Mouse (Mus musculus) adipocyte (in vitro differentiated cells): ENCODE measurements around the gene Zfp148.
"Not testable (repeated sequence)": the region's sequence is repeated elsewhere in the genome, so short reads cannot be mapped to it uniquely, and the experiment has no call there.

Experiments used
- DNase-seq: peaks from one replicate; pipeline ENCODE4 v3.0.0-alpha.2; 2016; ENCODE audit warnings: low spot score

Zfp148 gene

DNA sequence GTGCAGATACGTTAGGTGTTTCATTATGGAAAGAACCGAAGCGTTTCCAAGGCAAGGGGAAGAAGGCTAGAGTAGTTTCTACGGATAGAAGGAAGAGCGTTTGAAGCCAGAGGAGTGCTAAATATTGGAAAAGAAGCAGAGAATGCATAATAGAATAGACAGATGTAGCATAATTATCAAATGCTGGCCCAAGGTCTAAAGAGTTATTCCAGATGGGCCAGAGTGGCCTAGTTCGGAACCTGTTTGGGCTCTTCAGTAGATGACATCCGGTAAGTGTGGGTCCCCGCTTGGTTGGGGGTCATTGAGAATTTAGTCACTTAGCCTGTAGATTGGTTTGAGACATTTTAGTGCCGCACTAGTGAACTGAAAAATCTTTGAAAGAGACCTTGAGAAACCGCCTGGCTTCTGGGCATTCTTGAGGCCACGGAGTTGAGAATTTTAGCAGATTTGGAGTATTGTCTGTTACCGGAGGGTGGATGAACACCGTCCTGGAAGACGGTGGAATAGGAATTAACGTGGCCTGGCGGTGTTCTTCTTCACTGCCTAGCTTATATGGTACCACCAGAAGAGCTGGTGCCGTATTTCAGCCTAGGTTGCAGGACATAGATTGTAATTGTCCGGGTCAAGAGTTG is 1.1 kb downstream of the Zfp148 start:
- peak; percentile 59 for DNase-seq

DNA sequence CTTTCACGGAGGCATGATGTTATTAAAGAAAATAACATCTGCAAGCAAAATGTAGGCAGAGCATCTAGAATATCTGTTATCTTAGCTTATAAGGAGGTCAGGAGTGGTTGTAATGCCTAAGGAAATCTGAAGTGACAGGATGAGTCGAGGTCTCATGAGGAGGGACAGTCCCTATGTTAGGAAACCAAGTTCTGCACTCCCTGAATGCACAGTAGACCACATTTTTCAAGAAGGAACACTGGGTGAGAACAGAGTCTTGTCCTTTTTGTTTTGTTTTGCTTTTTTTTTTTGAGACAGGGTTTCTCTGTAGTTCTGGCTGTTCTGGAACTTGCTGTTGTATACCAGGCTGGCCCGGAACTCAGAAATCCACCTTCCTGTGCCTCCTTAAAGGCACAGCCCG is 1.7 kb downstream of the Zfp148 start:
- DNase-seq = peak; percentile 45

DNA sequence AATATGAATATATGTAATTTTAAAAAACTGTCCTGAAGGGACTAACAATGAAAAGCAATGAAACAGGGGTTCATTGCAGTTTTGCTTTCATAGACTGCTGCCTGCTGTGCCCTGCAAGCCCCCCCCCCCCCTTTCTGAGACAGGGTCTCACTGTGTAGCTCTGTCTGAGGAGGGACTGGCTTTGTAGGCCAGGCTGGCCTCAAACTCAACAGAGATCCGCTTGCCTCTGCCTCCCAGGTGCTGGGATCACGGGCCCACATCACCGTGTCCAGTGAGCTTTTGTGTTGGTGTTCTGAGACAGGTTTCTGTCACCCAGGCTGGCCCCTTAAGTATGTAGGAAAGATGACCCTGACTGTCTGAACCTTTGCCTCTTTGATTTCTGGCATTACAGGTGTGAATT is 2.9 kb downstream of the Zfp148 start:
- DNase-seq = no peak

DNA sequence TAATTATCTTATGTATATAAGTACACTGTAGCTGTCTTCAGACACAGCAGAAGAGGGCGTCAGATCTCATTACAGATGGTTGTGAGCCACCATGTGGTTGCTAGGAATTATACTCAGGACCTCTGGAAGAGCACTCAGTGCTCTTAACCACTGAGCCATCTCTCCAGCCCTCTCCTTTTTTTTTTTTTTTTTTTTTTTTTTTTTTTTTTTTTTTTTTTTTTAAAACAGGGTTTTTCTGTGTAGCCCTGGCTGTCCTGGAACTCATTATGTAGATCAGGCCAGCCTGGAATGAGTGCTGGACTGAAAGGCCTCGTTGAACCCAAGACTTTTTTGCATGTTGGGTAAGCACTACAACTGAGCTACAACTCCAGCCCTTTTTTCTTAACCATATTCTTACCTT is 3.4 kb downstream of the Zfp148 start:
- not testable (repeated sequence) for DNase-seq

DNA sequence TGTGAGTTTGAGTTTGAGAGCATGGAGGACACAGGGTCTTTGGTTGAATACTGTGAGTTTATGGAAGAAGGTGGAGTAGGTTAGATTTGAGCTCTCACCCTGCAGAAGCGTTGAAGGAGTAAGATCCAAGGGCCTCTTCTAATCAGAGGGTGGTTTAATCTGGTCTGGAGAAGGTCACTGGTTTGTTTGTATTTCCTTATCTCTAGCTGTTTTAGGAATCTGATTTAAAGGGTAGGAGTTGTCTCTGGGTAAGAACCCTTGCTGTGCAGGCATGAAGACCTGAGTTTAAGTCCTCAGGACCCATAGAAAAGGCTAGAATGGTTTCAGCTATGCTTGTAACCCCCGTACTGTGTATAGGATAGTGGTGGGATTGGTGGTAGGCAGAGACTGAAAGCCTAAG is 6.4 kb downstream of the Zfp148 start:
- DNase-seq = no peak

DNA sequence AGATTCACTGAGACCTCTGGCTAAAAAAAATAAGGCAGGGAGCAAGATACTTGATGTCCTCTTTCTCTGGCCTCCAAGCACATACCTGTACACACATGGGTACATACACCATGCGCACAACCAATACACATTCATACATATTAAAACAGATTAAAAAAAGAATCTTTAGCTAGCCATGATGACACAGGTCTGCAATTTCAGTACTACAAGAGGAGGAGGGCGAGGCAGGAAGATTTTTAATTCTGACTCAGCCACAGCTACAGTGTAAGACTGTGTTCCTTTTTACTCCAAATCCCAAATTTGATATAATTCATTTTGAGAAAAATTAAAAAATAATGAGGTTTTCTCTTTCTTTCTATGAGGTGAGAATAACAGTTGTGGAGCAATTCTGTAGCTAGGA is 6.8 kb downstream of the Zfp148 start:
- no peak for DNase-seq

DNA sequence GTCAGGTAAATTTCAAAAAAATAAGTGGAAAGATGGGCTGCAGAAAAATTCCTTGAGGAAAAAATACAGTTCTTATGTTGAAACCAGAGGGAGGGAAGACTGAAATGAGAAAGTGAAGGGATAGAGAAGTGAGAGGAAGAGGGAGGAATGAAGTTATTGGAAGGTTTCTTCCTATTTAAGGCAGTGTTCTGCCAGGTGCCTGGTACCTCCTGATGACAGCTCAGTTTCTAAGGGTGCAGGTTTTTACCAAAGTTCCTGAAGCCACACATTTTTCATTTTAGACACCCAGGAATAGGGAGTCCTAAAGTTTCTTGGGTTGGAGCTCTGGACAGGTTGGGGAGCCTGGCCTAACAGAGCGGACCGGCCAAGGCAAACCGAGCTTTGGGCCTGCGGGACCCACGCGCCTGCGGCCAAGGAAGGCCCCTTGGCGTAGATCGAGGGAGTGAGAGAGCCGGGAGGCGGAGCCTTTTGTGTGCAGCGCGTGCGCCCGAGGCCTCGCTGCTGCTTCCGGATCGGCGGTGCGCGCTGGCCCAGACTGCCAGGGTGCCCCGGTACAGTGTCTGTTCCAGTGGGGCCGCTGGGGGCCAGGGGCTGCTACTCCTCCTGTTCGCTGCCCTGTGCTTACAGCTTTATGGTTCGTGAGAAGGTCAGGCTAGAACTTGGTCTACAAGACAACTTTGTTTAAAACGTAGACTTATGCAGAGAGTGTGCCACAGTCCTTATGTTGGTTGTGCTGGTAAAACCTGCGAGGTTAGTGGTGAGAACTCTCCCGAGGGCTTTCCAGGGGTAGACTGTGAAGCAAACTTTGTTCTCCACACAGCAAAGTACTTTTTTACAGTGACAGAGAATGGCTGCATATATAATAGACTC is 19.5 kb downstream of the Zfp148 start:
- DNase-seq = peak; percentile 81

DNA sequence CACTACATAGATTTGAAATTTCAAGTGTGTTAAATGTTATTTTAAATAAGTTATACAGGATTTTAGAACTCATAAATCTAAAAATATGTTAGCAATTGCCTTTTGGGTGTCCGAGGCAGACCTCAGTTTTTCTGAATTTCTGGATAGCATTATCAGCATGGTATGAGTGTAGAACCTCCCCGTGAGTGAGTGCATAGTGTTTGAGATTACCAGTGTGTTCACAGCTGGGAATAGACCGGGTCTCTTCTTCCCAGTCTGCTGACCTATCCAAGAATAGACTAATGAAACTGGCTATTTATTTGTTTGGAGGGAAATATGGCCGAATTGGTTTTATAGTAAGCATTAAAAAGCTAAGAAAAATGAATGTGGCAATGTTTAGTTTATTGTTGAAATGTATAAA is 20.3 kb downstream of the Zfp148 start:
- DNase-seq = no peak

DNA sequence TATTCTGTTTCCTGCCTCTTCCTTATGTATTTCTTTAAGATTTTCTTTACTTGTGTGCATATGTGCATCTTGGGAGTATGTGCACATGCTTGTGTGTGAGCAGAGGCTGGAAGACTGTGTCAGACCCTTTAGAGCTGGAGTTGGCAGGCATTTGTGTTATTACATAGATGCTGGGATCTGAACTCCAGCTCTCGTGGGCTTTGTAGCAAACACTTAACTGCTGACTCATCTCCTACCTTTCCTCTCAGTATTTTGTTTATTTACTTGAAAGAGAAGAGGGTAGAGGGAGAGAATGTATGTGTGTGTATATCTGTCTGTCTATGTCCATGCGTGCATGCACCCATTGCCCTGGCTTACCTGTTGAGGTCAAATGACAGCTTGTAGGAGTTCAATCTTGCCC is 22.6 kb downstream of the Zfp148 start:
- no peak for DNase-seq

DNA sequence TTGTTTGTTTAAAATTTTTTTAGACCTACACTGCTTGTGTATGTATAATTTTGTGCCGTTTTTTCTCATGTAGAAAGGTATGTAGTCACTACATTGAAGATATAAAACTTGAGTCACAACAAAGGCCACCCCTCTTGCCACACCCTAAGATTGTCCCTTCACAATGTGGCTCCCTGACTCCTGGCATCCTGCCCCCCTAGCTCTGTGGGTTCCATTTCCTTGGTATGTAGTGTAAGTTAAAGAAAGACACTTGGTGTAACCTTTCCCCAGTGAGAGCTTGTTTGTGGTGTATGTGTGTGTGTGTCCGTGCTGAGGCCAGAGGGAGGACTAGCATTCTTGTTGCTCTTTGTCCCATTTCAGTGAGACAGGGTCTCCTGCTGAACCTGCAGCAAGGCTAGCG is 23.4 kb downstream of the Zfp148 start:
- DNase-seq = no peak

DNA sequence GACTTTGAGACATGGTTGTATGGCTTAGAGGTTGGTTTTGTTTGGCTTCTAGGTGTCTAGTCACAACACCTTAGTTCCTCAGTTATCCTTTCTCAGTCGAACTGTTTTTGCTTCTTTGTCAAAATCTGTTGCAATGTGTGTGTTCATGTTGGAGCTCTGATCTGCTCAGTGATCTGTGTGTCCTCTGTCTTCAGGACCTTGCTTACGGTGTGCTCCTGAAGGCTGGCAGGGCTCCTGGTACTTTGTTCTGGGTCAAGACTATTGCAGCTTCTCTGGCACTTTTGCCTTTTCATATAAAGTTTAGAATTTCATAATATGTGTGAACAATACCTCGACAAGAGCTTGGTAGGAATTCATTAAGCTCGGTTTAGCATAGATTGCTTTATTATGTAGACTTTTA is 24.9 kb downstream of the Zfp148 start:
- no peak for DNase-seq

DNA sequence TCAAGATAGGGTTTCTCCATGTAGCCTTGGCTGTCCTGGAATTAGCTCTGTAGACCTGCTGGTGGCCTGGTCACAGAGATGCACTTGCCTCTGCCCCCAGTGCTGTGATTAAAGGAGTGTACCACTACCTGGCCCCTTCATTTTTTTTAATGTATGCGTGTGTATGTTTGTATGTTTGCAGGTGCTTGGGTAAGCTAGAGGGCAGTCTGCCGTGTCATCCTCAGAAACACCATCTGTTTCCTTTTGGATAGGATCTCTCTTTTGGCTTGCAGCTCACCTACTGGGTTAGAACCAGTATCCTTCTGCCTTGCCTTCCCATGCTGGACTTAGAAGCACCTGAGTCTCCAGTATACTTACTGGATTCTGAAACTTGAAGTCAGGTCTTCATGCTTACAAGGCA is 29.5 kb downstream of the Zfp148 start:
- DNase-seq = no peak

DNA sequence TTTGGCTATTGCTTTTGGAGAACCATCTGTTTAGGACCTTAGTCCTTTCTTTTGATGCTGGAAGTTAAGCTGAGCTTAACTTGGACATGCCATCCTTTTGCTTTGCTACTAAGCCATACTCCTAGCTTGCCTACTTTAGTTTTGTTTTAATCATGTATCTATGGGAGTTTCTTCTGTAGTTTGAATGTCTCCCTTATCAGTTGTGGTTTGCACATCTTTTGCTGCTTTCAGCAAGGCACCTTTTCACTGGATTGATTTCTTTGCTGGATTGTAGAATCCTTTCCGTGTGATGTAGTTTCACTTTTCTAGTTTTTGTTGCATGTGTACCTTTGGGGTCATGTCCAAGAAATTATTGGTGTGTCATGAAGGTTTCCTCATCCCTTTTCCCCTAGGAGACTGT is 30.0 kb downstream of the Zfp148 start:
- DNase-seq = no peak

DNA sequence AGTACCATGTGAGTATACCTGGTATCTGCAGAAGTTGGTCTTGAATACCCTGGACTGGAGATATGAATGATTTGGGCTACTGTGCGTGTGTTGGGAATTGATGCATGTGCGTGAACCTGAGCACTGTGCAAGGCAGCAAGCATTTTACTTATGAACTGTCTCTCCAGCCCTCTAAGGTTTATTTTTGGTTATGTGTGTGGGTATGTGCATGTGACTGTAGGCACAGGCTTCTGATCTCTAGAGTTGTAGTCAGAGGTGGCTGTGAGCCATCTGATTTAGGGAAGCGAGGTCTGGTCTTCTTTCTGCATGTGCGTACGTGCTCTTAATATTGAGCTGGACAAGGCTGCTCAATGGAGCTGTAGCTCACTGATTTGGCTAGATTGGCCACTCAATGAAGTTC is 33.6 kb downstream of the Zfp148 start:
- no peak for DNase-seq

DNA sequence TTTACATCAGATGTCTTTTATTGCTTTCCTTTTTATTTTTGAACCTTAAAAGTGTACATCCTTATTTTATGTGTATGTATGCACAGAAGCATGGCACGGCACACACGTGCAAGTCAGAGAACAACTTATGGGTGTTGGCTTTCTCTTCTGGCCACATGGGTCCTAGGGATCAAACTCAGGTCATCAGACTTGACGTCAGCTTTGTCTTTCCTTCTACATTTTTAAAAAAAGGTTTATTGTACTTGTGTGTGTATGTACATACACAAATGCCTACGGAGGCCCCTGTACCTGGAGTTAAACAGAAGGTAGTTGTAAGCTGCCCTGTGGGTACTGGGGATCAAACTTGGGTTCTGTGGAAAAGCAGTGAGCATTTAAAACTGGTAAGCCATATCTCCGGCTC is 35.0 kb downstream of the Zfp148 start:
- DNase-seq = no peak

DNA sequence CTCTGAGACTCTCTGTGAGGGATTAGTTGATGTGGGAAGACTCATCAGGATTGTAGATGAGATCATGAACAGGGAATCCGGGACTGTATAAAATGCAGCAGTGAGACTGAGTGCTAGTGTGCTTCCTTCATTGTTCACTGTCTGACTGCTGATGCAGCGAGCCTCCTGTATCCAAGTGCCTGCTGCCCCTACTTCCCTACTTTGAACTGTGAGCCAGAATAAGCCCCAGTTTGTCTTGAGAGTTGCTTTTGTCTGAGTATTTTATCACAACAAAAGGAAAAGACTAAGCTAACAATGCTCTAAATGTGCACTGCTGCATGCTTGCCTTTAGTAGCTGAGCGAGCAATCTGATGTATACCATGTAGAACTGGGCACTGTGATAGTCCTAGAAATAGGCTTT is 47.7 kb downstream of the Zfp148 start:
- no peak for DNase-seq

DNA sequence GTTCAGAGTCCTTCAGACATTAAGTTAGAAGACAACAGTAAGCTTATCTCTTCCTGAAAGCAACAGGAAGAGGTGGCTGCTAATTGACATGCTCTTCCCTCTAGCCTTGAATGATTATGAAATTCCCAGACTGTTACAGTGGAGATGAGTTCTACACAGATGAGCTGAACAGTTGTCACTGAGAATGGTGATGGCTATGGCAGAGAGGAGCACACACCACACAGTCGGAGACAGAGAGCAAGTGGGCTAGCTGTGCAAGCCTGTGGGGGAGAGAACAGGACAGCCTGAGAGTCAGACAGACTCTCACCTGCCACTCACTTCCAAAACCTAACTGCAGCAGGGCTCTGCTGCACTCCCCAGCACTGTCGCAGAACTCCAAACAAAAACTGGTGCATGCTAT is 51.0 kb downstream of the Zfp148 start:
- no peak for DNase-seq

DNA sequence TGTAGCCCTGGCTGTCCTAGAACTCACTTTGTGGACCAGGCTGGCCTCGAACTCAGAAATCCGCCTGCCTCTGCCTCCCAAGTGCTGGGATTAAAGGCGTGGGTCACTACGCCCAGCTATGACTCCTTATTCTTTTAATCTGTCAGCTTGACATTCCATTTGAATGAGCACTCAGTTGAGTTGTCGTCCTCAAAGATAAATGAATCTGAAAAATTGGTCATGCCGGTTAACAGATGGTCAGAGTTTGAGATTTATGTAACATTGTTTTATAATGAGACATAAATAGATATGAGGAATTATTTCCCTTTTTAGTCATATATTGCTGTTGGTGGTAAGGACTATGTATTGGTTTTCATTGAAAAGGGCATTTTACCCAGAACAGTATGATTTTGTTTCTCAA is 60.4 kb downstream of the Zfp148 start:
- DNase-seq = no peak

DNA sequence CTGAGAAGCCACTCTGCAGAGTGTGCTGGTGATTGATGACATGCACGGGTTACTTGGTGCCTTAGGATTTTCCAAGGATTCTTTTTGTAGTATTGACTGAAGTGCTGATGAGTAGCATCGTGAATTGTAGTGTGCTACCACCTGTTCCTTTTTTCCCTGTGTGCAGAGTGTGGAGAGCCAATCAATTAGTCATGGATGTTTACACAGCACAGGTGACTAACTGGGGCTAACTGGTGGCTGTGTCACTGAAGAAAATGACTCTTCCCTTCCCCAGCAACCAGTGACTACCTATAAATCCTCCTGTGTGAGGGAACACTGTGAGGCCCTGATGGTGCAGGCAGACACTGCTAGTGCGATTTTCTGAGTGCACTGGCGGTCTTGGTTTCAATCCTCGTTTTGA is 66.2 kb downstream of the Zfp148 start:
- DNase-seq = no peak

DNA sequence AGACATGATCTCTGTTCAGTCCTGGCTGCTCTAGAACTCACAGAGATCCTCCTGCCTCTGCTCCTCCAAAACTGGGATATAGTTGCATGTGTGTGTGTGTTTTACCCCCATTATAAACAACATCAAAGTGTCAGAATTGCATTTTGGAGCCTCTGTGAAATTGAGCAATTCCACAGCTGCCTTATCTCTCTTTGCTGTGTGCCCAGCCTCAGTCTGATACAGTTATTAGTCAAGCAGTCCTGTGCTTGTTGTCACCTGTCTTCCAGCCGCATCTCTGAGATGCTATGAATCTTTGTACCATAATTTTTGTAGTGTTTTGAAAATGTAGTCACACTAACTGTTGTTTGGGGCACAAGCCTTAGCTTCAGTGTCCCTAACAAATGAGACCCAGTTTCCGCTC is 73.2 kb downstream of the Zfp148 start:
- DNase-seq = no peak

DNA sequence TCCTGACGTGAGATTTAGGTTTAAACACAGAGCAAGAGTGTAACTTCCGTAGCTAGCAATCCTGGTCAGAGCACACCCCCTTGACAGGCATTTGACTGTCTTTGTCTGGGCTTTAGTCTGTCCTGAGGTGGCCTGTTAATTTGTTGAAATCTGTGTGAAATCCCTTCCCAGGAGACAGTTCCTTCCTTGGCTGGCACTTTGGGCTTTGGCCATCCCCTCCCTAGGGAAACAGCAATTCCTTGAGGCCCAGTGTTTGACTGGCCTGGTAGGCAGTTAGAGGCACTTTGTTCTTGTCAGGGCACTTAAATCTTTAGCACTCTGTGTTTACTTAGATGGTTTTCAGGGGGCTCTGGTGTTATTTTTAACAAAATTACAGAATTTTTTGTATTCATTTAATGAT is 73.7 kb downstream of the Zfp148 start:
- peak; percentile 78 for DNase-seq

DNA sequence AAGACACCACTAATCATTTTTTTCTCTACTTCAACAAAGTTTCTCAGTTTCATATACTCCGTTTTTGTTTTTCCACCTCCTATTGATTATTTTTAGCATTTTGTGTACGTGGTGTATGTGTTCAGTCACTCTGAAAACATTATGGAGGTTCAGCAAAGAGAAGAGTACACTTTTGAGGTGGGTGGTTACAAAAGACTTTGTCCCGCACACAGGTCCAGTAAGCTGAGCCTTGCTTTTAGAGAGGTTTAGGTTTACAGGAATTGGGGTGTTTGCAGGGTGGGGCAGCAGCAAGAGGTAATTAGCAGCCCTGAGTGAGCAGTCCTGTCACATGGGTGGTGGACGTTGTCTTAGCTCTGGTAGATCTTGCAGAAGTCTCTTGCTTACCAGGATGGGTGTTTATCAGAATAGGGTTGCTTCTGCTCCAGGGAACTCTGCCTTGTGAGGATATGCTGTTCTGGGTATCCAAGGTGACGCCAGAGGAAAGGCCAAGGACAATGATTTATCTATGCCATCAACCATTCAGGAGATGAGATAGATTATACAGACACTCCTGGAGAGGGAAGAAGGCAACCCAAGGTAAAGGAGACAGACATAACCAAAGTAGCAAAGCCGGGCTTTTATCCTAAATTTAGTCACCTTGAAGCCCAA is 74.8 kb downstream of the Zfp148 start:
- no peak for DNase-seq

DNA sequence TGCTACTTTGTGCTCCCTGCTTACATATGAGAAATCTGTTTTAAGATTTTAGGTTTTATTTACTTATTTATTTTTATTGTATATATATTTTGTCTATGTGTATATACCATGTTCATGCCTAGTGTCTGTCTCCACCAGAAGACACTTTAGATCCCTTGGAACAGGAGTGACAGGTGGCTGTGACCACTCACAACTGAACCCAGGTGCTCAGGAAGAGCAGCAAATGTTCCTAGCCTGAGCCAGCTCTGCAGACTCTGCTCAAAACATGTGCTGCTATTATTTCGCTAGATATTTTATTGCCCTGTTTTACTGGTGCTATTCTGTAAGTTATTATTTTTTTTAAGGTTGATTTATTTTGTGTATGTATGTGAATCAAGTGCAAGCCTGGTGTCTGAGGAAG is 78.5 kb downstream of the Zfp148 start:
- no peak for DNase-seq
